Comparison of ENCODE assay signal across 16 mouse cellular contexts in the genomic region with DNA sequence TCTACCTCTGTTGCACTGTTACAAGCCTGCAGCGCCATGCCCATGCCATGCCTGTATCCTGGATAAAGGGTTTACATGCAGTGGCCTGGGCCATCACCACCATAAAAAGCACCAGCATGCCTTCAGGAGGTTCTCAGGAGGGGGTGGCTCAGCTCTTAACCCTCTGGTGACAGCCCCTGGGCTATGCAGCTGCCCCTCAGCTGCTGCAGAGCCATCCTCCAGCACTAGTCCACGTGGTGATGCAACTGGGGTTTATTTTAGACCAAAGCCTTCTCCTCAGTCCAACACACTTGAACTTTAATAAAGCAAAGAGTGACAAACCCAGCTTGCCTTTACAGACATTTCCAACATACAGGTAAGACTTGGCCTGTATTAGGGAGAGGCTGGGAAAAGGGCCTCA.
"Had no signal": no experiment of that assay in that cellular context is flagged by ENCODE, and none has a peak within 500 bp of the region (broad histone marks: within the 10 kb centered on the region; RNA-seq: fewer than 3 reads in every experiment).

No protein-coding gene starts in this region.

- H3K36me3 ChIP-seq: neural tube, embryonic 13.5 days; neural tube, embryonic 15.5 days; stomach, embryonic 15.5 days had no signal

- H3K9me3 ChIP-seq: neural tube, embryonic 15.5 days; stomach, embryonic 15.5 days had no signal

- H3K4me1 ChIP-seq: stomach, embryonic 15.5 days had no signal

- H3K27me3 ChIP-seq: neural tube, embryonic 13.5 days; neural tube, embryonic 15.5 days; stomach, embryonic 15.5 days had no signal

- H3K4me3 ChIP-seq: neural tube, embryonic 13.5 days; neural tube, embryonic 15.5 days; stomach, embryonic 15.5 days had no signal

- H3K9ac ChIP-seq: neural tube, embryonic 13.5 days; neural tube, embryonic 15.5 days; stomach, embryonic 15.5 days had no signal

- H3K4me2 ChIP-seq: neural tube, embryonic 13.5 days; neural tube, embryonic 15.5 days; stomach, embryonic 15.5 days had no signal

- DNase-seq: retina, postnatal 1 day; right cerebral cortex, adult 18-20 months; right cerebral cortex, postnatal 14 days; right cerebral cortex, postnatal 25 days; right cerebral cortex, postnatal 4 days; spleen, adult 18-20 months; thymus, adult 18-20 months; thymus, adult 2 months; thymus, postnatal 14 days; thymus, postnatal 25 days; thymus, postnatal 36 days; thymus, postnatal 4 days had no signal

- H3K27ac ChIP-seq: neural tube, embryonic 13.5 days; neural tube, embryonic 15.5 days; stomach, embryonic 15.5 days; stomach, postnatal 0 days had no signal
